Mouse (Mus musculus): ENCODE measurements at regions not wholly inside any gene's neighbourhood (a gene's known extent, or its start where the extent isn't known, plus 50 kb on each side); places are given as distances from the start of the nearest gene placed in this dataset.

DNA sequence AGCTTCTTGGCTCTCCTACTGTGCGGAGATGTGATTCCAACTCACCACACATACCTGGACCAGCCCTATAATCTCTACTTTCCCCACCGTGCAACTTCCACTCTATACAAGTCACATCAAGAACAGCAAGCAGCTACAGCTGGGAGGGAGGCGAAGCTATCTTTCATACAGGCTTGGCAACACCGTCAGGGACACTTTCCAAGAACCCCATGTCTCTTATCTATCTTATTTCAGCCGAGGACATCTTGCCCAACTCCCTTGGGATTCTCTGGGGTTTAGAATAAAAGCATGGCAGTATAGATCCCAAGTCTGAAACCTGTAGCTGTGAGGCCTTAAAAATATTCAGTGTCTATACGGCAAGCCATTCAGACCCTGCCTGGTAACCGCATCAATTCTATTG lies 341.5 kb upstream of the Tbx3 start:
- intact Hi-C loops (cut with DNase I): no loop called here
- no peak for DNase-seq

DNA sequence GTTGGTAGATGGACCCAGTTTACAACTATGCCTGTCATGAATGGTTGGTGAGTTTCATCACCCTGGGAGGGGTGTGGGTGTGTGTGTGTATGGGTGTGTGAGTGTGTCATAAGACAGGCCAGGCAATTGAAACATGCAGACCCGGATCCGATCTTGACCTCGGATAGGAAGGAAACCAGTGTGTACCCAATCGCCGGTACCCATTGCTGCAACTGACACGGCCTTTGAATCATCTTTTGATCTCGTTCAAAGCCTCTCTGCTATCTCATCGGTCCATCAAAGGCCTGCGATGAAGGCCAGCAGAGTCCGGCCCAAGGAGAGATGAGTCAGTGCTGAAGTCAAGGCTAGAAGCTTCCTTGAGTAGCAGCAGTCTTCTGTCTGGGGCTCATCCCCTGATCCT lies 341.1 kb upstream of the Tbx3 start:
- intact Hi-C loops (cut with DNase I): no loop called here
- DNase-seq: no peak

DNA sequence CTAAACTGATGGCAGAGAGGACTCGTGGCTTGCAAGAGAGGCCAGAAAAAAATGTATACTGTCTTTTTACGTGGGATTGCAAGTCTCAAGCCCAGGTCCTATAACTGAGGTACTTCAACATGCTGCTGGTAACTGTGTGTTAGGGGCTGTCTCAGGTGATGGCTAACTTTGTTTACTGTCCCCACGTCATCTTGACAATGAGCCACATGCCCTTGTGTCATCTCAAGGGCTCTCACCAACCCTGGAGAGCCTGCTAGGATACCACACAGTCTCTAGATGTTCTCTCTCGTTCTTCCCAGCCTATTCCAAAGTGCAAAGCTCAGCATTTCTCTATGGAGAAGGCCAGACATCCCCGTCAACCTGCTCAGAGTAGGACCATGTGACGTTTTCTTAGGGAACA lies 340.6 kb upstream of the Tbx3 start:
- DNase-seq: no peak
- intact Hi-C loops (cut with DNase I): no loop called here

DNA sequence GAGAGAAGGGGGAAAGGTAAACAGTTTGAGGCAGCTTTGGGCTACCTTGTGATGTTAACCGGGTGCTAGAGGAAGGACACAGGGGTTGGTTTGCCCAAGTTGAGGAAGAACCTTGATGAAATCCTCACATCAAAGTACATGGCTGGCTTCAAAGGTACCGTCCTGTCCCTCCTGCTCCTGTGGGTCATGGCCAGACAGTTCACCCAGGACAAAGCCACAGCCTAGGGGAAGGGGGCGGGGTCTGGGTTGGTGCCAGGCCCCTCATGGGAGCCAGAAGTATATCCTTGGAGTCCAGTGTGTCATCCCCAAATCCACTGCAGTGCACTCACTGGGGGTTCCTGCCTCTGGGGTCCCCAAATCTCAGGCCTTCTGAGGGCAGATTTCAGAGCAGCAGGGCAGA lies 339.0 kb upstream of the Tbx3 start:
- intact Hi-C loops (cut with DNase I): no loop called here
- no peak for DNase-seq

DNA sequence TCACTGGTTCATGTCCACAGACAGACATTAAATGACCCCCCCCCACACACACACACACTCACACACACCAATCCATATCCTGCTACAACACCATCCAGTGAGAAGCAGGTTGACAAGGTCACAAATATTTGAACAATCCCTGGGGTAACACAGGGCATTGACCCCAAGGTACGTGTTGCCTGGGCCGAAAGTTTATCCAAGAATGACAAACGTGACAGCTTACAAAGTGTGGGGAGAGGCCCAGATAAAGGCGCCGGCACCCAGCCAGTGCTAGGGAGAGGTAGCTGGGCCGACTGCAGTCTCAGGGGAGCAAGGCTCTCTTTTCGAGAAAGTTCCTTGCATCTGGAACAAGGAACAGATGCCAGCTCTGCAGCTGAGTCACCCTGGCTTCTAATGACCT lies 337.8 kb upstream of the Tbx3 start:
- DNase-seq: peak; percentile 40 to 55
- intact Hi-C loops (cut with DNase I): no loop called here

DNA sequence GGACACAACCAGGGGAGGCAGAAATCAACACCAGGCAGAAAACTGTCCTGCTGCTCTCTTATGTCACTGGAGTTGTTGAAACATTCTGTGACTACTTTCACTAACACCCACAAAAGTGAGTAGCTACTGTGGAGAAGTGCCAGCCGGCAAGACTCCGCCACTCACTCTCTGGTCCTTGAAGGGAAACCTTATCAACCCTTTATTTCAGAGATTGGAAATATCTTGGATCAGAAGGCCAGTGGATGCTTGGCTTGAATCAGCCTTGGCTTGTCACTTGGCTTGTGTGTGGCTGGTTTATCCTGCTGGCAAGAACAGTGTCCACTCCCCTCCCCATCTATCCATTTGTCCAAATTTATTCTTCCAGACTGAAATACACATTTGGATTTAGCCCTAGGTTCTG lies 335.3 kb upstream of the Tbx3 start:
- DNase-seq: peak in 1 of 2 experiments; percentile 25
- intact Hi-C loops (cut with DNase I): no loop called here

DNA sequence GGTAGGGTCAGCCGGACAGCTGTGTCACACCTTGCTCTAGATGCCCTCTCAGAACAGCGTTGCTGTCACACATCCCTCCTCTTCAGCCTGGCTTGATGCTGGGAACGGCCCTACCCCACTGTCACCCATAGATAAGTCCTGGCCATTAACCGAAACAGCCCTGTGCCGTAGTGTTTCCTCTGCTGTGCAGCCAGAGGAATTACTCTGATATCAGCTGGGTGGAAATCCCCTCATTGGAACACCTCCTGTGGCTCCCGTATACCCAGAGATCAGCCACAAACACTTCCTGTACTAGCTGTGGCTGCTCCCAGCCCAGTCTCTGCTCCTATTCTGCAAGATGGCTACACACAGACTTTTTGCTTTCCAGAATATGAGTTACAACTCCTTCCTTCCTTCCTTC lies 334.5 kb upstream of the Tbx3 start:
- intact Hi-C loops (cut with DNase I): no loop called here
- DNase-seq: no peak

DNA sequence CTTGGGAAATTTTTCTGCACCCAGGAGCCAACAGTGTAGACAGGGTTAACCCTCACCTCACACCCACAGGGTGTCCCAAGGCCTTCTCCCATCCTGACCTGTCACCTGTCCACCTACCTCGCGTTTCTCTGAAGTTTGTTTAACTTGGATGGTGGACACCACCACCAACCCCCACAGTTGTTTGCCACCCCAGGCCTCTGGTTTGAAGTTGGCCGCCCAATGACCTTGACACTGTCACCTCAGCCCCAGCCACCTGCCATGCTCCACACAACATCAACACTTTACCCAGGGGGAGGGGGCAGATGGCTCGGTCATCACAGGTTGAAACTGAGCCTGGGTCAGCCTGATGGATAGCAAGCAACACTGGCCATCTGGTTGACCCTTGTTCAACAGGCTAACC lies 332.7 kb upstream of the Tbx3 start:
- no peak for DNase-seq
- intact Hi-C loops (cut with DNase I): no loop called here

DNA sequence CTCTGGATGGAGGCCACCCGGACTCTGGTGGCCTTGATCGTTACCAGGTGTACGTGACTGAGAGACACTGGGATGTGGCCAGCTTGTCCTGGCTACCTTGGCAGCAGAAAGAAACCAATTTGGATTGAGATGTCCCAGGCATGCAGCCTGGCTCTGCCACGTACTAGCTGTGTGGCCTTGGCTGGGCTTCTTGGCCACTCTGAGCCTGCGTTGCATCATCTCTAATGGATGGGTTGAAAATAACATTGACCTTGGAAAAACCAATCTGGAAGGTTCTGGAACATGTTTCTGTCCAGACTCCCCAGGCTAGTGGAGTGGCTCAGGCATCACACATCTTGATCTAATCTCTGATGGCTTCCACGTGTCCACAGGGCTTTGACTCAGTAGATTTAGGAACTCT lies 331.8 kb upstream of the Tbx3 start:
- intact Hi-C loops (cut with DNase I): no loop called here
- DNase-seq: no peak

DNA sequence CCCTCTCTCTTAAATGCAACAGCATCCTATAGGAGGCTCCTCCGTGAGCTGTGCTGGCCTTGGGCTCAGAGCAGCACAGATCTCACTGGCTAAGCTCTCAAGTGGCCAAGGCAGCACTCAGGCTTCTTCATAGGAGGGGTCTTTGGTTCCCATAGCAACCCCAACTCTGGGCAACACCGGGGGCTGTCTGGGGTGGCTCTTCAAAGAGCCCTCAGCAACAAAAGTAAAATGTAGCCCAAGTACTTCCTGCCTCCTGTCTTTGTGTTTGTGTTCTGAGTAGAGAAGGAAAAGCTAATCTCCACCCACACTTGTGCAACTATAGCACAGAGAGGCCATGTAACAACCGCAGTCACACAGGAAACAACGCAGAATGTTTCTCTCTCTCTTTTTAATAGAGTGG lies 322.2 kb upstream of the Tbx3 start:
- intact Hi-C loops (cut with DNase I): no loop called here
- DNase-seq: no peak

DNA sequence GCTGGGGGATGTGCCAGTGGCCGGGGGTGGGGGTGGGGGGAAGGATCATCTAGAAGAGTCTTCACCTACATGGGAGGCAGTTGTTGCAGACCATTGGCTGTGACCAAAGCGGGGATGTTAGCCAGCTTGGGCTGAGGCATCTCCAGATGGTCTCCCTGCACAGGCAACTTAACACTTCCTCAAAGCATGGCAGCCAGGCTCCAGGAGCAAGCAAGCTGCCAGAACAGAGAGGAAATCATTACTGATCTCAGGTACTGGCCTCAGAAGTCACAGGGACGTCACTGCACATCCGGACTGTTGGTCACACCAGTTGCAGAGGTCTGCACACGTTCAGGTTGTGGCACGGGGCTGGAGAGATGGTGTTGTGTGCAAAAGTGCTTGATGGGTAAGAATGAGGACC lies 321.1 kb upstream of the Tbx3 start:
- intact Hi-C loops (cut with DNase I): no loop called here
- no peak for DNase-seq

DNA sequence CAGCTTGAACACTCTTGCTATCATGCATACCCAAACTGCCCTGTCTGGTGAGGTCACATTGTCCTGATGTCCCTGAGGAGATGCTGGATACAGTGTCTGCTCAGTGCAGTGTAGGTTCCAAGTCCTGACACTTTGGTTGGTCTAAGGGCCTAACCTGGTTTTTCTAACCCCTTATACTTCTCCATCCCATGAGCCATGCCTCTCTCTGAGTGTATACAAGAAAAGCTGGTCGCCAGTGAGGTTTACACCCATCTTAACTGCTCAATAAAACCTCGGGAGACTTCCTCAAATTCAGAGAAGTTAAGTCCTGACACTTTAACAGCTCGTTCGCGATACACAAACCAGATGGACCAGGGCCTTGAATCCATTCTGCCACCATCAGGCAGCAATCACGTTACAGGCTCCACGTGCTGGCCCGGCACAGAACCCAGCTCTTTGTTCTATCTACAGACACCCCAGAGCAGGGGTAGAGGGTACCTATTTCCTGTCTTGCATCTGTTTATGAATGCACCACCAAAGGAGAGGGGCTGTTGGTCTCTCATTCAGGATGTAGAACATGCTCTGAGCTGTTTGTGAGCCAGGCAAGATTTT lies 320.0 kb upstream of the Tbx3 start:
- no peak for DNase-seq
- intact Hi-C loops (cut with DNase I): no loop called here

DNA sequence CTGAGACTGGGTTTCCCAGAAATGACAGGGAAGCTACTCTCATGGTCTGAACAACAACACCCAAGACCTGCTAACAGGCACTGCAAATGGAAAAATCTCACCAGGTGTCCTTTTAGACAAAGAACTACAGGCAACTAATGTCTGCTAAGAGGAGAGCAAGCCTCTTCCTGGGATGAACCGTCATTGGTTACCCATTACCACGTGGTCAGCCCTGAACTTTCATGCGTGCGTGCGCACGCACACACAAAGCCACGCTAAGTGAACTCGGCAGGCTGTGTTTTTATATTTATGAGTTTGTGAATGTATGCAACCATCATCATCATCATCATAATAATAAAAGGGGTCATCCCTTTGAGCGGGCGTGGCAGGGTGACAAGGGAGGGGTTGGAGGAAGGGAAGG lies 315.0 kb upstream of the Tbx3 start:
- DNase-seq: no peak
- intact Hi-C loops (cut with DNase I): no loop called here

DNA sequence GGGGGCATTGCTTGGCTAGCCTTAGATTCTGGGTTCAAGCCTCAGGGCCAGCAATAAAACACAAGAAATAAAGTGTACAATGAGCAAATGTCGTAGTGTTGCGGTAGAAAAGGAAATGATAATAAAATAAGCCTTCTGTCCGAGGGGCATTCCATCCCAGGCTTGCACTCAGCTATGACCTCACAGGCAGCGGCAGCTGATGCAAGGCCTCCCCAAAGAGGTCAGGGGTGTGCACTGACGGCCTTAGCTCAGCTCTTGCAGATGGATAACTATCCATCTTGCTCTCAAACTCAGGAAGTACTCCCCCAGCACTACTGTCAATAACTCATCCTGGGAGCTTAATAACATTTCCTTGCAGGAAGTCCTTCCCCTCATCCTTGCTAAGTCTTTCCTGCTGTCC lies 314.4 kb upstream of the Tbx3 start:
- intact Hi-C loops (cut with DNase I): no loop called here
- no peak for DNase-seq

DNA sequence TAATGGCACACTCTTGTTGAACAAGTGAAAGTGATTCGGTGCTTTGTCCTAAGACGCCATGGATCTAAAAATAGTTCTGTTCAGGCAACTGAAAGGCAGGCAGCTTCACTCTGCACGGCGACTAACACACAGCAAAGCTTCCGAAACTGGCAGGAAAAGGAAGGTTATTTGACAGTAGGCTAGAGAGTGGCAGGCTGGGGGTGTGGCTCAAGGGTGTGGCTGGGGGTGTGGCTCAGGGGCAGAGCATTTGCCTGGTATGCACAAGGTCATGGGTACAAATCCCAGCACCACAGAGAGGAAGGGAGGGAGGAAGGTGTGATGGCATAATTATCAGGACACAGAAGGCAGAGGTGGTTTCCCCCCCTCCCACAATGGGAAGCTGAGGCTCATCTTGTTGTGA lies 310.8 kb upstream of the Tbx3 start:
- intact Hi-C loops (cut with DNase I): no loop called here
- DNase-seq: peak; percentile 13 to 29

DNA sequence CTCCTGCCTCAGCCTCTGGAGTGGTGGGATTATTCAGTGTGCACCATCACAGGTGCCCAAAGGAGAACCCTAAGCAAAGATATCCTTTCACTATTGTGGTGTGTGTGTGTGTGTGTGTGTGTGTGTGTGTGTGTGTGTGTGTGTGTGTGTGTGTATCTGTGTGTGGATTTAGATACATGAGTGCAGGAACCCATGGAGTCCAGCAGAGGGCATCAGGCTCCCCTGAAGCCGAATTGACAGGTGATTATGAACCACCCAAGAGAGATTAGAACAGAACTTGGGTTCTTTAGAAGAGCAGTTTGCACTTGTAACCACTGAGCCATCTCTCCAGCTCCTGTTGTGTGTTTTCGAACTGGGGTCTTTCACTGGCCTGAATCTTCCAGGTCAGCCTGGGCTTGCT lies 310.1 kb upstream of the Tbx3 start:
- intact Hi-C loops (cut with DNase I): no loop called here
- DNase-seq: no peak

DNA sequence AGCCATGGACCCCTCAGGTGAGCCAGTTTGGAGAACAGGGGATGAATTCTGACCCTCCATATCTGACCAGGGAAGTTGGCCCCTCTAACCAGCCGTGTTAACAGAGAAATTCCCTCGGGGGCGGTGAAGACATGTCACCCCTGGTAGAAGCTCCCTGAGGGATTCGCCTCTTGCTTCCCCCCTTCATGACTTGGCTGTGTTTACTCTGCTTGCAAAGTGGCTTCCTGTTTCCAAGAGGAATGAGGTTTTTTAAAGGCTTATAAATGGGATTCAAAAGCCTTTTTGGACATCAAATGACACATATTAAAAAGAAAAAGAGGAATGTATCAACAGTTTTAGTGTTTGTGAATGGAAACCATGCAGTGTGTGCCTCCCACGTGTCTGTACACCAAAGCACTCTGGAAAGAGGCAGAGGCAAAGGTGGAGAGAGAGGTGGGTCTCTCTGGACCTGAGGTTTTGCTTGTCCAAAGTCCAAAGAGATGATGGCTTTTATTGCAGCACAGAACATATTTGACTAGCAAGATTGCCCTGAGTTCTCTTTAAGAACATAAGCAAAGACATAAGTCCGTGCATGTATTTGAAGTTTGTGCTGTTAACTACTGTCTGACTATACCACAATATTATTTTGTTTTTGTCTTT lies 308.9 kb upstream of the Tbx3 start:
- DNase-seq: peak; percentile 9 to 25
- intact Hi-C loops (cut with DNase I): no loop called here

DNA sequence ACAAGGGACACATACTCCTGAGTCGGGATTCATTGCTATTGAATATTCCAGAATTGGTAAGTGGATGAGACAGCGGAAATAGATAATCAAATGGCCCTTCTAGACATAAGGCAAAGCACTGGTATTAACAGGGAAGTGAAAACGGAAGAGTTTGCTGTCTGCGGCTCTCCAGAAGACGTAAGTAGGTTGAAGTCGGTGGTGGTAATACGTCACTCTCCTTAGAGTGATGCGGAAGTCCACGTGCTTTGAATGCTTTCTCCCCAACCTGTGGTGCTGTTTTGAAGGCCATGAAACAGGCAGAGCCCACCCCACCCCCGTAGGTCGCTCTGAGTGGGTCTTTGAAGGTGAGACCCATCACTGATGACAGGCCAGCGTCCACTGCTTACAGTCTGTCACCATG lies 308.0 kb upstream of the Tbx3 start:
- no peak for DNase-seq

DNA sequence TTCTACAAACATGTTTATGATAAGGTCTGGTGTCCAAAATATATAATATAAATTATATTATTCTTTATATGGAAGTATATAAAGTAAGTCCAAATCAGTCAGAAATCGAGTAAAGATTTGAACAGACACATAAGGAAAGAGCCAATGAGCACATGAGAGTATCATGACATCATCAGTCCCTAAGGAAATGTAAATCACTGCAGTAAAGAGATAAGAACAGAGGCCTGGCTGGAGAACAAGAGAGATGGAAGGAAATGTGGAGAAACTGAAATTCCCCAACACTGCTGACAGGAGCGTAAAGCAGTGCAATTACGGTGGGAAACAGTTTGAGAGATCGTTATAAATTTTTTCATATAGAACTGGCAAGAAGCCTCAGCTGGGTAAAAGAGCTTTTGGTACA lies 306.2 kb upstream of the Tbx3 start:
- intact Hi-C loops (cut with DNase I): no loop called here
- DNase-seq: no peak

More for the DNA sequence above, 308.0 kb upstream of the Tbx3 start:
- intact Hi-C loops (cut with DNase I): no loop called here

DNA sequence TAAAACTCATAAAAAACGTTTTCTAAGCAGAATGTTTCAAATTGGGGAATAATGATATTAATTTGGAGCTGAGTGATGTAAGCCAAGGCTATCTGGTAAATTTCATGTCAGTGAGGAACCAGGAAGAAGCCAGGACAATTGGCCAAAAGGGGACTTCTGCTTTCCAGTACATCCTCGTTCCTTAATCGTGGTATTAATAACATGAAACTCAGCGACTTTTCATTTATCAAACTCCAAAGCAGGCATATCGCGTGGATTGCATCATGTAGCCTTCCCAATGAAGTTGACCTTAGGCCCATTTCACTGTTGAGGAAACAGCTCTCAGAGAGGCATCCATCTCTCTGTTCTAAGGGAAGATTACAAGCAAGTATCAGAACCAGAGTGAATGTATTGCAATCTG lies 305.3 kb upstream of the Tbx3 start:
- DNase-seq: no peak
- intact Hi-C loops (cut with DNase I): no loop called here

DNA sequence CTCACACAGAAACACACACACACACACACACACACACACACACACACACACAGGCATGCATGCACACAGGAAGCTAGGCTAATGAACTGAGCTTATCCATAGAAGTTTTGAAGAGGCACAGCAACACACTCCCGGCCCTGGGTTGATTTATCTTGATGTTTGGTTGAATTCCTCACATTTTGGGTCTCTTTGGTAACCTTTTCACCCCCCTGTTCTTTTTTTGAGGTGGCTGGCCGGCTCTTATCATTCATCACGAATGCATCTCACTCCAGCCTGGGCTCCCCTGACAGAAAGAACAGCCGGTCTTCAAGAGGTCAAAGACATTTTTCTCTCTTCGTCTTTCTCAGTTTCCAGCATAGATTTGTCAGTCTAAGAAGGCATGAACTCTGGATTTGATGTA lies 304.2 kb upstream of the Tbx3 start:
- intact Hi-C loops (cut with DNase I): no loop called here
- no peak for DNase-seq

DNA sequence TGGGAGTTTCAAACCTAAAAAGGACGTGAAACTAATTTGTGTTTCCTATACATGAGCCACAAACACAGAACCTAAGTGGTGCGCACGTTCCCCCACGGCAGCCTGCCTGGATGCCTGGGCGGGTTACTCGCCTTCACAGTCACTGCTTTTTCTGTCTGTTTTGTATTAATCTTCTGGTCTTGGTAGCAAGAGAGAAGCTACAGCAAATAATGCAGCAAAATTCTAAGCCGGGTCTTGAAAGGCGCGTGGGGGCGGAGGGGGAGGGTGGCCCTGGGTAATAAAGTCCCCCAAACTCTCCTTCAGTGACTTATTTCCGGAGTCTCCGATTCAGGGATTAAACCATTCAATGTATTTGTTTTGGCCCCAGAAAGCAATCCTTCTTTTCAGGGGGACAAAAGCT lies 300.0 kb upstream of the Tbx3 start:
- intact Hi-C loops (cut with DNase I): no loop called here

DNA sequence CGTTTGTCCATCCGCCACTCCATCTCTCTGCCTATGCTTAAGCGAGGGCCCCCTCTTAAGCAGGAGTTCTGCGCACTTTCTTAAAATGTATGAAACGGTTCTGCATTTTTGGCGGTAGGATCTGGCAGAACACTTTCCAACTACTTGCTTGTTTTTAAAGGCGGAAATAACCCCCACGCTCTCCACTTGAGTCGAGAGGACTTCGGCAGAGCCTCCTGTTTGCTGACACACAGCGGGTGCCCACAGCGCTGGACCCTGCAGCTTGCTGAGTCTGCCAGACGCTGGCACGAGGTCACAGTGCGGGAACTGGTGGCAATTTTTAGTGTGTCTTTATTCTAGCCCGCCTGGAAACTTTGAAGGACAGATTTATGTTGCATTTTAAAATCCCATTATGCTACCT lies 299.5 kb upstream of the Tbx3 start:
- intact Hi-C loops (cut with DNase I): no loop called here

More for the DNA sequence above, 300.0 kb upstream of the Tbx3 start:
- no peak for DNase-seq

More for the DNA sequence above, 299.5 kb upstream of the Tbx3 start:
- no peak for DNase-seq
